Mouse (Mus musculus) spleen, adult 10 weeks (tissue): ENCODE measurements around the gene Frmd4b. TPM values are rescaled to one million over a fixed set of nuclear protein-coding genes. Genes with fewer than 3 reads are reported as not detected.

Experiments used
- polyA plus RNA-seq: library from polyadenylated mRNA; stranded (reverse); fragments of 350-450 nt; fragmentation: Illumina TruSeq; extraction: RNeasy Lipid Tissue Mini Kit (QIAGEN cat#74804); gene quantifications from one replicate; pipeline ENCODE4 v1.2.3, GENCODE M21; 2015; ENCODE audit warnings: low replicate concordance; ENCODE audit not compliant: insufficient read depth

Frmd4b gene
- polyA plus RNA-seq: 36.4 TPM

DNA sequence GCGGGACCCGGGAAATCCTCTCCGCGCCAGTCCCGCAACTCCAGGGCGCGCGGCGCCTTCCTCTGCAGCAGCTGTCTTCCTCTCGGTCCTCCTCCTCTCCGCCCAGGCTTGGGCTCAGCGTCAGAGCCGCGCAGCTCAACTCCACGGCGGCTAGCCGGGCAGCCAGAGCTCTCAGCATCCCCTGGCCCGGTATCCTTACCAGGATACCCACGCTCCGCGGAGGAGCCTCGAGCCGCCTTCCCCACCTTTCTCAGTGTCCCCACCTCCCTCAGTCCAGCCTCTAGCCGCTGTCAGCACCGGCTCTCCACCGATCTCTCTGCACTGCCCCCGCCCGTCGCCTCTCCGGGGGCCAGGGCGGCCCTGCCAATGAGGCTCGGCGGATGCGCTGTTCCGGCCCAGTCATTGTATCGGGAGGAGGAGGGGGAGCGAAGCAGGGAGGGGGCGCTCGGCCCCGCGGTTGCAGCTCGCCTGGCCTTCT lies at the start of gene Frmd4b:
Gene Frmd4b (minus strand): TSS at position 276 of the 478 bp plus-strand sequence.

DNA sequence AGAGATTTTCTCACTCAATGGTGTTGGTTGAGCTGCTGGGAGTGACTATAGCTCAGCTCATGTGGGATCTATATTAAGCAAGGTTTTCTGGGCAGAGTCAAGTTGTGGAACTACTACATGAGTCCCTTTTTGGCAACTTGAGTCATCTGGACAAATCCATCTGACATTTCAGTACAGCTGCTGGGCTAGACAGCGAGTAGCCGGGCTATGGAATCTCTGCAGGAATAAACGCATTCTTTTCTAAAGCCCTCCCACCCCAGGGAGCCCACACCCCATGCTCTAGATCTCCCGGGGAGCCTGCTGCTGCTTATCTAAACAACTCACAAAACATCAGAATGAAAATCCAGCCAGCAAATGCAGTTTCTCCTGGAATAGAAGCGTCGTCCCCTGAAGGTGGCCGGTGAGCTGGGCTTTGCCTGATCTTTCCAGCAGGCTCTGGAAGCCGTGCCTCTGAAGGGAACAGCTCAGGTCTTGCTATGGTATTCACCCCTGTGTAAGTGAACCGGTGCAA lies 364.6 kb downstream of the Frmd4b start, which contains the start of gene Lmod3:
Gene Lmod3 (minus strand): TSS at position 49 of the 511 bp plus-strand sequence.

Other genes starting within 250 kb of the Frmd4b start
- 6.4 TPM for gene Mitf, start 189.5 kb upstream of the Frmd4b start, polyA plus RNA-seq